Mouse (Mus musculus) heart, embryonic 14.5 days (tissue): ENCODE results near the gene 2010111I01Rik. TPM values are rescaled to one million over a fixed set of nuclear protein-coding genes. Genes with fewer than 3 reads are reported as not detected.
"Not testable (repeated sequence)": the region's sequence is repeated elsewhere in the genome, so short reads cannot be mapped to it uniquely, and the experiment has no call there.

Experiments
- ATAC-seq: fragments of 200-750 bp; cut with Nextera tagmentation; 2 replicates; pipeline ENCODE4 v1.8.0; 2017; ENCODE audit warnings: low read depth, moderate TSS enrichment; ENCODE audit not compliant: insufficient number of reproducible peaks, insufficient read depth, low FRiP score
- H3K27ac ChIP-seq, 2 experiments: fragments of 200-500 bp in 1 of 2; fragments of 300-500 bp in 1 of 2; sonication (generic) in 1 of 2; replicated peaks in 1 of 2; 2 replicates each; pipeline ENCODE4 v1.5.1; 2012 to 2014; ENCODE audit warnings: low read depth in 2 of 2, low read length in 2 of 2, control low read depth in 1 of 2, mild to moderate bottlenecking in 1 of 2, mixed read lengths in 1 of 2; ENCODE audit not compliant: control insufficient read depth in 1 of 2, insufficient read depth in 1 of 2
- H3K27me3 ChIP-seq: fragments of 300-500 bp; sonication (generic); 2 replicates; pipeline ENCODE4 v1.6.1; 2014; ENCODE audit warnings: mild to moderate bottlenecking, low read length, control low read depth; ENCODE audit not compliant: control insufficient read depth, insufficient read depth
- H3K36me3 ChIP-seq: fragments of 300-500 bp; sonication (generic); 2 replicates; pipeline ENCODE4 v1.6.1; 2014; ENCODE audit warnings: mild to moderate bottlenecking, control low read depth, low read length, mixed read lengths; ENCODE audit not compliant: control insufficient read depth, insufficient read depth
- H3K4me1 ChIP-seq, 2 experiments: fragments of 200-500 bp in 1 of 2; fragments of 300-500 bp in 1 of 2; sonication (generic) in 1 of 2; 2 replicates each; pipeline ENCODE4 v1.6.1; 2012 to 2014; ENCODE audit warnings: low read length in 2 of 2, control low read depth in 1 of 2, mixed read lengths in 1 of 2; ENCODE audit not compliant: control insufficient read depth in 2 of 2, insufficient read depth in 2 of 2
- H3K4me2 ChIP-seq: fragments of 300-500 bp; sonication (generic); 2 replicates; pipeline ENCODE4 v1.6.1; 2014; ENCODE audit warnings: mild to moderate bottlenecking, low read length
- H3K4me3 ChIP-seq, 2 experiments: fragments of 200-500 bp in 1 of 2; fragments of 300-500 bp in 1 of 2; sonication (generic) in 1 of 2; 2 replicates each; pipeline ENCODE4 v1.5.1; 2012 to 2014; ENCODE audit warnings: low read length in 2 of 2, mild to moderate bottlenecking in 2 of 2, control low read depth in 1 of 2, low read depth in 1 of 2, moderate library complexity in 1 of 2; ENCODE audit not compliant: control insufficient read depth in 1 of 2, insufficient read depth in 1 of 2
- H3K9ac ChIP-seq: fragments of 300-500 bp; sonication (generic); 2 replicates; pipeline ENCODE4 v1.6.1; 2014; ENCODE audit warnings: mild to moderate bottlenecking, low read length
- H3K9me3 ChIP-seq: fragments of 300-500 bp; sonication (generic); 2 replicates; pipeline ENCODE4 v1.6.1; 2016; ENCODE audit warnings: low read length, control low read depth; ENCODE audit not compliant: control insufficient read depth
- WGBS: fragments of 180-500 bp; shearing (Covaris S2); extraction: QIAGEN DNeasy Blood & Tissue Kit; methylation state at CpG from one replicate; pipeline ENCODE4 v1.1.7; 2014; 5-methylcytosine and 5-hydroxymethylcytosine counted together
- polyA plus RNA-seq: library from polyadenylated mRNA; unstranded; fragments of >200 nt; fragmentation: Nextera tagmentation; extraction: Ambion mirVana; gene quantifications from 2 replicates; pipeline ENCODE4 v1.2.1, GENCODE M21; 2014

The 2010111I01Rik gene
- polyA plus RNA-seq, 1 experiment from 2014 or later, result 69.5 TPM

DNA sequence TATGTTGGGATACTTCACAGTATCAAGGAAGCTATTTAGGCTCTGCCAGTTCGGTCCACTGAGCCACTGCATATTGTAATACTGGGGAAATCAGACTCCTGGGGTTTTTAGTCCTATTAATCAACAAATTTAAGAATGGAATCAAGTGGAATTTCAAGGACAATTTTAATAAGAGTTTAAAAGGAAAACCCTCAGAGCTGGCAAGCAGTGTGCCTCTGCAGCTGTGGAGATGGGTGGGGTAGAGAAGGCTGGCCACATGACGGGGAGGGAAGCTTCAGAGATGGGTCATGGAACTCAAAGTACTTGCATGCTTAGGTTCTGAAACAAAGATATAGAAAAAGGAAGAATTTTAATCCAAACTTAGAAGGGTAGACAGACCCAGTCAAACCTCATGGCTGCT lies 116.1 kb downstream of the 2010111I01Rik start:
- 84% methylated on average over 2 of the region's 2 CpGs for WGBS
- Histone ChIP-seq H3K4me2 (no peak overlapping the region), H3K9ac (no peak overlapping the region), H3K36me3 (no peaks in the 10 kb centered on the region), H3K27ac (no peak overlapping the region), H3K4me3 (no peak overlapping the region), H3K4me1 (no peaks in the 10 kb centered on the region), H3K9me3 (no peaks in the 10 kb centered on the region), H3K27me3 (no peaks in the 10 kb centered on the region)
- ATAC-seq, result no peak

DNA sequence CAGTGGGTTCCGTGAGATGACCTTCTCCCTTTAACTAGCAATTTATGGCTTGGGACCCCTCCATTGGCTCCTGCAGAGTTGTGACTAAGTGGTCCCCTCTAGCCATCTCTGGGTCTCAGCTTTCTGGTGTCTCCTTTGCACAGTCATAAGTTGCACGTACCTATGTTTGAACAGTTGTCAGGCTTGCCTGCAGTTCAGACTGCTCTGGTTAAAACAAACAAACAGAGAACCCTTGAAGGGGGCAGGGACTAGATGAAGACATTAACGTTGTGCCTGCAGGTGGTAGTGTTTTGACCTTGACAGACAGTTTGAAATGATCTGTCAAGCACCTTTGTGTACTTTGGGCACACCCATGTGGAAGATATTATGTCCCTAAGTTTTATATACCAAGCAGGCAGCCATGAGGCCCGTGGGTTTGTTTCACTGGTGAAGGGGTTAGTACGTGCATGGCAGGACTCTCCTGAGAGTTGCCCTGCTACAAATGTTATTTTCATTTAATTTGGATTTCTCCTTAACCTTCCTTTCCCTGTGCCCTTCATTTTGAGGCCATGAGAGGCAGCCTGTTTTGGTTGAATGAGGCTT lies 118.0 kb downstream of the 2010111I01Rik start:
- Histone ChIP-seq H3K9ac (no peak overlapping the region), H3K4me3 (no peak overlapping the region), H3K27ac (no peak overlapping the region), H3K4me1 (no peaks in the 10 kb centered on the region), H3K27me3 (no peaks in the 10 kb centered on the region), H3K9me3 (no peaks in the 10 kb centered on the region), H3K36me3 (no peaks in the 10 kb centered on the region), H3K4me2 (no peak overlapping the region)
- WGBS, result 69% methylated on average over 5 of the region's 5 CpGs
- no peak for ATAC-seq

DNA sequence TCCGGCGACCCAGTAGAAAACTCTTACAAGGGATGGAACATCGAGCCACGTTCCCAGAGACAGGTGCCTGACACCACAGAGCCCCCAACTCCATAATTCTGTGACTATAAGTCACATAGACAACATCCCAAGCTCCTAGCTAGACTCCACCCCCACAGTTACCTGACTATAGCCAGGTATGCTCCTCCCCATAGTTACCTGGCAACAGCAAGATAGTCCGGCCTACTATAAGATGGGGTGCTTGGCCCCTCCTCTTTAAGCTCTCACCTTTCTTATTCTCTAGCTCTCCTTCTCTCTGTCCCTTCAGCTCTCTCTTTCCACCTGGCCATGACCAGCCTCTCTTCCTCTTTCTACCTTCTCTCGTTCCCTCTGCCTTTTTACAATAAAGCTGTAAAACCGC lies 118.4 kb downstream of the 2010111I01Rik start:
- H3K4me2 ChIP-seq, H3K27me3 ChIP-seq, H3K4me3 ChIP-seq, H3K9me3 ChIP-seq, ATAC-seq, H3K9ac ChIP-seq, H3K4me1 ChIP-seq, H3K27ac ChIP-seq, H3K36me3 ChIP-seq: not testable (repeated sequence)
- WGBS, result 83% methylated on average over 7 of the region's 7 CpGs

DNA sequence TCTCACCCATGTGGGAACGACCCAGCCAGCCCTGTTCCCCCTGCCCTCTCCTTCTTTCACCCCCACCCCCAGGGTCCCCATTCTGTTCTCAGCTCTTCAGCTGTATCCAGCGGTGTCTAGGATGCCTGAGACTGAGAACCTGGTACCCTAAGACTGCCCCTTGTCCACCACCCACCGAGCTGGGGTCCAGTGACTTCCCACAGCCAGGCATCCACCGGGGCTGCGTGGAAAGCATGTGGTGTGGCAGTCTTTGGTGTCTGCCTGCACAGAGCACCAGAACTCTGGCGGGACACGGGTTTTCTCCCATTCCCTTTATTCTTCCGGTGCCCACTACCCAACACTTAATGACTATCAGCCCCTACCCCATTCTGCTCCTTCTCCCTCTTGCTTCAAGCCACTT lies 119.0 kb downstream of the 2010111I01Rik start:
- Histone ChIP-seq H3K4me1 (no peaks in the 10 kb centered on the region), H3K36me3 (no peaks in the 10 kb centered on the region), H3K4me2 (no peak overlapping the region), H3K9ac (no peak overlapping the region), H3K27ac (no peak overlapping the region), H3K4me3 (no peak overlapping the region), H3K27me3 (no peaks in the 10 kb centered on the region), H3K9me3 (no peaks in the 10 kb centered on the region)
- 59% methylated on average over 8 of the region's 8 CpGs for WGBS
- ATAC-seq, result no peak

DNA sequence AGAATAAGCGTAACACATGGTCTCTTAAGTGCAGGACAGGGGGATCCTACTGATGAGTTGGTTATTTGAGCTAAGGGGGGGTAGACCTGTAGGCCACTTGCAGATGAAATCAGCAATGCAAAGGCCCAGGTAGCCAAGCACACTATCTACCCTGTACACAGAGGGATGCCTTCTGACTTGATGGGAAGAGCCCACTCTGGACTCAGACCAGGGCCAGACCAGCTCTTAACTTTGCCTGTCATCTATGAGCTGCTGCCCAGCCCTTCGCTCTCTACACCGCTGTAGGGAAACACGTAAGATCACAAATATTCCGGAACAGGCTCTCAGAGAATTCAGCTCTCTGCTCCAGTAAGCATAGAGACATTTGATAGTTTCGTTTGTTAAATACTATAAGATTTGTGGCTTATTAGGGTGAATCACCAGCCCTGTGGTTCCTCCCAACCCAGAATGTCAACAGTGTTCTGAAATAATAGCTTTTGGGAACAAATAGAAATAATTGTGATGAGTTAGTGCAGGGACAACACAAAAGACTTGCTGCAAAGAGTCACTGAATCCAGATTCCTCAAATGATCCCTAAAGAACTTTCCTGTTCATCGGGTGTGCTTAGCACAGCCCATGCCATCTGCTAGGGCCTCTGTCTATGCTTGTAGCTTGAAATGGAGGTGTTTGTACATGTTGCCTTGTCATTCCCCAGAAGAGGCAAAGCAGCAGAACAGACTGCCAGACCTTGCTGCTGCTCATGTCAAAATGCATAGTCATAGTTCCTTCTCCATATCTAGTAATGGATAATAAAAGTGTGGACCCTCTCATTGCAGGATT lies 123.4 kb downstream of the 2010111I01Rik start:
- 90% methylated on average over 7 of the region's 7 CpGs for WGBS

DNA sequence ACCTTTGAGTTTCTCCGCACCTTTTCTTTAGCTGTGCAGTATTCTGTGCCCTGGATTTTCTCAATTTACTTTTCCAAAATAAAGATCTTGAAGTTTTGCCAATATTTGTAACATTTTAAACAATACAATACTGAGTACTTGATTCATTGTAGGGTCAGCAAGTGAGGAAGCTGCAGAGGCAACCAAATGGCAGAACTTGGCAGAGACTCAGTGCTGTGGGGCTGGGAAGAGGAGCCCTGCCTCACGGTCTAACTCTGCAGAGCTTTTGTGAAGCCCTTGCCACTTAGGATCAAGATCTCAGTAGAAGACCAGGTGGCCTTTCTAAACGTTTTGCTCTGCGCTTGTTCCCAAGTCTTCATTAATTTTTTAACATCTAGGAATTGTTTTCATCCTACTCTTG lies 124.8 kb downstream of the 2010111I01Rik start:
- no peaks in the 10 kb centered on the region for H3K36me3 ChIP-seq
- no peak overlapping the region for H3K27ac ChIP-seq
- H3K27me3 ChIP-seq, result no peaks in the 10 kb centered on the region
- no peaks in the 10 kb centered on the region for H3K9me3 ChIP-seq
- H3K4me1 ChIP-seq, result peaks cover 6 to 9% of the 10 kb centered on the region in 2 experiments; a peak in 3 of 4 replicates
- H3K4me2 ChIP-seq, result no peak overlapping the region
- no peak overlapping the region for H3K9ac ChIP-seq
- no peak for ATAC-seq
- no peak overlapping the region for H3K4me3 ChIP-seq
- WGBS, result 72% methylated on average over 4 of the region's 4 CpGs

More for the DNA sequence above, 123.4 kb downstream of the 2010111I01Rik start:
- H3K9me3 ChIP-seq, result no peaks in the 10 kb centered on the region
- no peaks in the 10 kb centered on the region for H3K4me1 ChIP-seq
- no peak for ATAC-seq
- H3K27ac ChIP-seq, result no peak overlapping the region
- H3K27me3 ChIP-seq, result no peaks in the 10 kb centered on the region
- no peak overlapping the region for H3K4me2 ChIP-seq
- no peaks in the 10 kb centered on the region for H3K36me3 ChIP-seq
- no peak overlapping the region for H3K9ac ChIP-seq
- H3K4me3 ChIP-seq, result no peak overlapping the region

DNA sequence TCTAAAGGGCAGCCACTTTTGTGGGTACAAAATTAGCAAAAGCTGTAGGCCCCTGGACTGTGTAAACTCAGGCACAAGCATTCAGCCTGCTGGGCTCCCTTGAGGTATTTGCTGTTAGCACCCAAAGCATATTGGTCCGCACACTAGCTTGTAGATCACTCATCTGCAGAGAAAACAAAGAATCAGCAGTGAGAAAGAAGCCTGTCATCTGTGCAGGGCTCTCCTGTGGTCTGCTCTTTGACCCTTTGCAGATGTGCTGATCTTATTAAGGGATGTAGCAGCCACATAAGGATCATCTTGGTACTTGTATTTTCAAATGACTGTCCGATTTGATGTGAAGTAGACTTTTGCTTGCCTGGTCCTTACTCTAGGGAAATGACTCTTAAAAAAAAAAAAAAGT lies 126.6 kb downstream of the 2010111I01Rik start:
- H3K4me3 ChIP-seq, result no peak overlapping the region
- peaks cover 14 to 18% of the 10 kb centered on the region in 2 experiments for H3K4me1 ChIP-seq
- H3K36me3 ChIP-seq, result no peaks in the 10 kb centered on the region
- no peak for ATAC-seq
- WGBS, result 86% methylated on average over 2 of the region's 2 CpGs
- no peak overlapping the region for H3K4me2 ChIP-seq
- no peak overlapping the region for H3K27ac ChIP-seq
- H3K9me3 ChIP-seq, result no peaks in the 10 kb centered on the region
- no peak overlapping the region for H3K9ac ChIP-seq
- no peaks in the 10 kb centered on the region for H3K27me3 ChIP-seq
